Mouse (Mus musculus): ENCODE measurements around the gene Rara.

- TF ChIP-seq CTCF (IDR thresholded peaks at IDR 0.05 in 2 of 3, conservative IDR thresholded peaks at IDR 0.05 in 1 of 3; ENCODE audit: control insufficient read depth in 1 of 3, insufficient read depth in 1 of 3, low read depth in 2 of 3, low read length in 3 of 3, poor library complexity in 1 of 3, severe bottlenecking in 1 of 3) (no peak), EP300 (IDR thresholded peaks at IDR 0.05; ENCODE audit: low read depth in 1 of 2, low read length in 2 of 2) (no peak), ZNF384 (IDR thresholded peaks at IDR 0.05; ENCODE audit: low read depth, low read length) (no peak), POLR2A (IDR thresholded peaks at IDR 0.05; ENCODE audit: control insufficient read depth in 1 of 2, insufficient read depth in 1 of 2, low read depth in 1 of 2, low read length in 2 of 2, poor library complexity in 1 of 2) (no peak)
Observed at GRCm38 (mm10) chr11:98939953-98940641, 12.5 kb downstream of the Rara start.
